Mouse (Mus musculus): ENCODE measurements around the gene Stxbp5l.
"Not testable (repeated sequence)": the region's sequence is repeated elsewhere in the genome, so short reads cannot be mapped to it uniquely, and the experiment has no call there.

The Stxbp5l gene

DNA sequence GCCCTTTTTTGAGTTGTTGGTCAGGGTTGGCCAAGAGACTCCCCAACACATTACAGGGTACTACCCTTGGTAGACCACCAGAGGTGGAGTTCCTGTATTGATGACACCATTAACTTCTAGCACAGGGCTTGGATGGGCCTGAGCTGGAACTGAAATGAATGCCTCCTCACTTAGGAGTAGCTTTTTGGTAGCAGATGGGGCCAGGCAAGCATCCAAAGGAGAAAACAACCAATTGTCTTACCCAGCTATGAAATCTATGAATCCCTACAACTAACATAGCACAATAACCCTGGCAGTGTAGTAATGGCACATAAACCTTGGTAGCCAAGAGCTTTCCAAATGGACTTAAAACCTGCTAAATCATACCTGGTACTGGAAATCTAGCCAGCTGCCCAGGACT is 111.1 kb downstream of the Stxbp5l start:
- no peak for DNase-seq

DNA sequence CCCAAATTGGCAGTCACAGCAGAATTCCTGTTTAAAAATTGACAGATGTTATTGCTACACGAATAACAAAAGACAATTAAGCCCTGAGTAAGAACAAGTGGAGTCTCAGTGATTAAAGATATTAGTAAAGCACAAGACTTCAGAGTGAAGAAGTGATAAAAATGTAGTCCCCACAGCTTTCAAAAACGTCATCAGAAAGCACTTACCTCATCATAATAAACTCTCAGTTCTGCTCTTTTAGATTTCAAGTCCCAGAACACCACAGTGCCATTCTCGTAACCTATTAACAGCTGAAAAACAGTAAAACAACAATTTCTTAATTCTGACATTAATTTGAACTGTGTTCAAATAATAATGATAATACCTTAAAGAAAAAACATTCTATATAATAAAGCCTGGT is 123.1 kb downstream of the Stxbp5l start:
- DNase-seq = no peak

DNA sequence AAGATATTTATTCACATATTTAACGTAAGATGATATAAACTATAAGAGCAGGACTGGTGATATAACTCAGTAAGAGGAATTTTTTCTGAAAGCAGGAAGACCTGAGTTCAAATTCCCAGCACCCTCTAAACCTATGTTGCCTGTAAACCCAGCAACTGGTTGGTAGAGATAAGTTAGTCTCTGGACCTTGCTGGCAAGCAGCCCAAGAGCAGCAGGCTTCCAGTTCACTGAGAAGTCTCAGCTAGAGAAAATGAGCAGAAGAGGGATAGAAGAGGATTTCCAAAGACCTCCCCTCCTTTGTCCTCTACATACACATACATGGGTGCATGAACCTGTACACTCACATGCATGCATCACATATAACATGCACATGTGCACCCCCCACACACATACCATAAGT is 165.6 kb downstream of the Stxbp5l start:
- no peak for DNase-seq

DNA sequence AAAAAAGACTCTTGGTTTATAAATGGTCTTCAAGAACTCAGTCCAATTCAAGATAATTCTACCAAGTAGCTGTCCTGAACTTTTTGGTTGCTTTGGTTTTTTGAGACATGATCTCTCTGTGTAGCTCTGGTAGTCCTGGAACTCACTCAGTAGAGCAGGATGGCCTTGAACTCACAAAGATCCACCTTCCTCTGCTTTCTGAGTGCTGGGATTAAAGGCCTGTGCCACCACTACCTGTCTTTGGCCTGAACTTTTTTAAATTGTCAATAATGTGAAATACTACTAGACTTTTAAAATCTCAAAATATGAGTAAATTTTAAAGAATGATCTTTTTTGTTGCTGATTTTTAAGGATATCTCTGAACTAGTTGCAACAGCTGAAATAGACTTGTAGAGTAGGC is 176.0 kb downstream of the Stxbp5l start:
- DNase-seq = no peak

DNA sequence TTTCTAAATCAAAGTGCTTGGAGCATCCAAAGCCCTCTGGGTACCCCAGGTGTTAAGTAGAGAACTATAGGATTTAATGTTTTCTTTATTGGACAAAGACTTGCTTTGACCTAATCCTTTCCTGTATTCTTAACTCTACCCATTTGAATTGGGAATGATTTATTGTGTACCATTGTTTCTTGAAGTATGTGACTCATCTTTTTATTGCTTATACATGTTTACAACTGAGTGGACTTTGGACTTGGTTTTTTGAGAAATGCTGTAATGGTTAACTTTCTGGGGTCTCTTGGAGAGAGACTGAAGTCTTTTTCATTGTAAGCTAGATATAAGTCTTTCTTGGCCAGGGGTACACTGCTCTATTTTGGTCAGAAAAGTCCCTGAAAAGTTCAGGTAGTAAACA is 190.6 kb downstream of the Stxbp5l start:
- no peak for DNase-seq

DNA sequence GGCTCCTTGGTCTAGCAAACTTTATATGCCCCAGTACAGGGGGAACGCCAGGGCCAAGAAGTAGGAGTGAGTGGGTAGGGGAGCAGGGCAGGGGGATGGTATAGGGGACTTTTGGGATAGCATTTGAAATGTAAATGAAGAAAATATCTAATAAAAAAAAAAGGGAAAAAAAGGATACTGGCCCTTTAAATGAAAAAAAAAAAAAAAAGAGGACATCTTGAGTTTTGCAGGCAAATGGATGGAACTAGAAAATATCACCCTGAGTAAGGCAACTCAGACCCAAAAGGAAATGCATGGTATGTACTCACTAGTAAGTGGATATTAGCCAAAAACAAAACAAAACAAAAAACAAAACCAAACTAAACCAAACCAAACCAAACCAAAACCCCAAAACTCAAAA is 259.6 kb downstream of the Stxbp5l start:
- not testable (repeated sequence) for DNase-seq

DNA sequence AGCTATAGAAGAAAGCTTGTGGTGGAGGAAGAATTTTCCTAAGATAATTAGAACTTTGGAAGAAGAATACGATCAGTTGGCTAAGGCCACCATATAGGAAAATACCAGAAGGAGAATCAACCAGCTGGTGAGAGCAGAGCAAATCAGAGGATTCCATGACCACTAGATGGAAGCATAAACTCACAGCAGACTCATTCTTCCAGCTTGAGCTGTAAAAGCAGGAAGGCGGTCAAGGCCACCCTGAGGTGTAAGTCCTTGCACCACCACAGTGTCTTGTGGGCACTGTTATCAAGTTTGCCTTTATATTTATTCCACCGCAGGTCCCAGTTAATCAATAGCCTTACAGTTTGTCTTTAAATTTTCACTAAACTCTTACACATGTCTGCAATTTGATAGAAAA is 275.5 kb downstream of the Stxbp5l start:
- no peak for DNase-seq

DNA sequence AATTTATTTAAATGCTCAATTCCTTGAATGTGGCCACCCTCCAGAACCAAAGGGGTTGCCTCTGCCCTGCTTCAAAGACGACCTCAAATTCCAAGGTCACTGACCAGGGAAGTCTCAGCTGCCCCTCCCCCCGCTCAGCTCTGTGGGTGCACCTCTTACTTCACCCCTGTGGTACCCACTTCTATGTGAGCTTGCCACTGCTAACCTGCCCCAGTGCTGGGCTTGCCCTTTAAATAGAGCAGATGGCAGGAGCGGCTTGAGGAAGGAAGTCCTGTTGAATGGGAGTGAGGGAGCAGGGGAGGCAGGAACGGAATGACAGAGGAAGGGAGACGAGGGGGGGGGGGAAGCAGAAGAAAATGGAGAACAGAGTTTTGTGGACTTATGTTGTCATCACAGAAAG is 276.0 kb downstream of the Stxbp5l start:
- no peak for DNase-seq

DNA sequence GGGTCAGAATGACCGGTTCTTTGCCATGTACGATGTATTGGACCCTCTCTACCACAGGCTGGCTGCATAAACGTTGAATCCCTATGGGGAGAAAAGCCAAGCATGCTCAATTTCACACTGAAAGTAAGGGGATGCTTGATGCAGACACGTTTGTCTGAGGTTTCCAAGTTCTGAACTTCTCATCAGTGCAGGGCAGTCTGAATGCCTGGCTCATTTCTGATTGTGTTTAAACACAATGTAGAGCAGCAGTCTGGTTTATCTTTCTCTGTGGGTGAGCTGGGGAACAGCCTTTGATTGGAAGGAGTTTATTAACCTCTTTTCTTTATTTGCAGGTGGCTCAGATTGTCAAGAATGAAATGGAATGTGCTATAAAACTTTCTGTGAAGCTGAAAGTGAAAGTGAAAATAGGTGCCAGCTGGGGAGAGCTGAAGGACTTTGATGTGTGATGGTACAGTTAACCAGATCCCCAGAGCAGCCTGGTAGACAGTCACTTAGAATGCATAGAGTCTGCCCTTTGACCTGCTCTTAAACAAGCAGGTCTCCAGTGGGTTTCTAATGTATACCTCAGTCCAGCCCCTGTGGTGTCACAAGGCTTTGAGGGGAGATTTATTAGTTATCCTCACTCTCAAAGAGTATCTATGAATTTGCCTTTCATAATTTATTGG is 290.5 kb downstream of the Stxbp5l start:
- DNase-seq = peak; percentile 8 to 30

DNA sequence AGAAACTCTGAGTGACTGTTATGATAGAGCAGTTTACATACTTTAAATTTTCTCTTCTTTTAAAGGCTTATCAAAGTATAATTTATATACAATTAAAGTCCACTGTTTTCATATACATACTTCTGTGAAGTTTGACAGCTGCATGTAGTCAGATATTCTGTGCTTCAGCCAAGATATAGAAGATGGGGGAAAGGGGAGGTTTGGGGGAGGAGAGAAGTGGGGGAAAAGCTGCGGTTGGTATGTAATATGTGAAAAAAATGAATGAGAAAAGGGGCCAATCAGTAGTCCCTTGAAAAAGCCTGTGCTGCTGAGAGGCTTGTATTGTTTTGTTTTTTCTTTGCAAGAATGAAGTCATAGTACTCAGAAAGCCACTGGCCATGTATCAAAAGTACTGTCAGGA is 295.1 kb downstream of the Stxbp5l start:
- no peak for DNase-seq

DNA sequence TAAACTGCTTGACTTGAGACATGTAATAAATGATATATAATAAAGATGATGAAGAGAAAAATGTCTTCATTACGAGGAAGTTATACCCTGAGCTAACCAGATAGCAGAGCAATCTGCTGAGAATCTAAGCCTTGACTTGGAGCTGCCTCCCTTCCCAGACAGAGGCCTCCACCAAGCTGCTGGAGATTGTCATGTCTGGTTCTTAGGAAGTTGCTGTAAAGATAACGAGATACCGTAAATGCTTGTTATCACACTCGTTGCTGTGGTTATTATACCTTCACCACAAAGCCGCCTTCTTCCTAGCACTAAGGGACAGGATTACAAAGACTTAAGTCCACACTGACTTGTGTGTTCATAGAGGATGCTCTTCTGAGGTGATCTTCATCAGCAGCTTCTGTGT is 312.4 kb downstream of the Stxbp5l start:
- no peak for DNase-seq
